Mouse (Mus musculus) gastrocnemius, adult 18-20 months (tissue): ENCODE data around the gene Creb5. TPM values are rescaled to one million over a fixed set of nuclear protein-coding genes. Genes with fewer than 3 reads are reported as not detected.
A peak's percentile ranks its signal among the peaks of the same experiment; 100 is the strongest.

Experiments
- DNase-seq: peaks from one replicate; pipeline ENCODE4 v3.0.0; 2021; ENCODE audit warnings: low spot score
- total RNA-seq, 2 experiments: library from RNA; stranded (reverse); gene quantifications; 2 replicates each; pipeline ENCODE4 v1.2.3; 2021

Gene Creb5
- total RNA-seq, 2 experiments from 2014 or later = 3.5 to 7.0 TPM

GRCm38 (mm10) chr6:53541798-53542197, 254.7 kb downstream of the Creb5 start:
- no peak for DNase-seq

GRCm38 (mm10) chr6:53545483-53545900, 258.4 kb downstream of the Creb5 start:
- no peak for DNase-seq

- no peak for DNase-seq
Observed at GRCm38 (mm10) chr6:53545989-53546388, 258.9 kb downstream of the Creb5 start.

GRCm38 (mm10) chr6:53548236-53548635, 261.2 kb downstream of the Creb5 start:
- DNase-seq = no peak

- DNase-seq = no peak
Observed at GRCm38 (mm10) chr6:53549409-53549808, 262.3 kb downstream of the Creb5 start.

GRCm38 (mm10) chr6:53556050-53556449, 269.0 kb downstream of the Creb5 start:
- no peak for DNase-seq

GRCm38 (mm10) chr6:53560928-53561327, 273.9 kb downstream of the Creb5 start:
- no peak for DNase-seq

- no peak for DNase-seq
Observed at GRCm38 (mm10) chr6:53562586-53562985, 275.5 kb downstream of the Creb5 start.

GRCm38 (mm10) chr6:53563546-53564185, 276.6 kb downstream of the Creb5 start:
- no peak for DNase-seq

- no peak for DNase-seq
Observed at GRCm38 (mm10) chr6:53569436-53569835, 282.4 kb downstream of the Creb5 start.

GRCm38 (mm10) chr6:53570906-53571305, 283.8 kb downstream of the Creb5 start:
- no peak for DNase-seq

- DNase-seq = no peak
Observed at GRCm38 (mm10) chr6:53571571-53572122, 284.6 kb downstream of the Creb5 start.

- DNase-seq = no peak
Observed at GRCm38 (mm10) chr6:53572456-53572855, 285.4 kb downstream of the Creb5 start.

GRCm38 (mm10) chr6:53572979-53573710, 286.1 kb downstream of the Creb5 start:
- peak; percentile 97 for DNase-seq

GRCm38 (mm10) chr6:53573711-53574065, 286.6 kb downstream of the Creb5 start:
- DNase-seq = no peak

GRCm38 (mm10) chr6:53574097-53574496, 287.0 kb downstream of the Creb5 start:
- DNase-seq = no peak

GRCm38 (mm10) chr6:53575191-53575590, 288.1 kb downstream of the Creb5 start:
- DNase-seq = no peak

GRCm38 (mm10) chr6:53575836-53576235, 288.8 kb downstream of the Creb5 start:
- no peak for DNase-seq

- DNase-seq = no peak
Observed at GRCm38 (mm10) chr6:53576841-53577240, 289.8 kb downstream of the Creb5 start.

GRCm38 (mm10) chr6:53577776-53578175, 290.7 kb downstream of the Creb5 start:
- DNase-seq = peak; percentile 41

GRCm38 (mm10) chr6:53580346-53580745, 293.3 kb downstream of the Creb5 start:
- DNase-seq = no peak

- DNase-seq = no peak
Observed at GRCm38 (mm10) chr6:53583234-53583875, 296.3 kb downstream of the Creb5 start.
